Mouse (Mus musculus): ENCODE measurements at regions not wholly inside any gene's neighbourhood (a gene's known extent, or its start where the extent isn't known, plus 50 kb on each side); places are given as distances from the start of the nearest gene placed in this dataset.
A peak's percentile ranks its signal among the peaks of the same experiment; 100 is the strongest.

- Histone ChIP-seq H3K27ac (no peak overlapping the region), H3K36me3 (no peaks in the 10 kb centered on the region), H3K4me2 (no peak overlapping the region), H3K27me3 (peaks cover 8% of the 10 kb centered on the region; the same call in 1 of the 2 replicates), H3K4me3 (replicated peaks) (no peak overlapping the region), H3K4me1 (peaks cover 21% of the 10 kb centered on the region), H3K9ac (no peak overlapping the region), H3K9me3 (replicated peaks) (no peaks in the 10 kb centered on the region)
- ATAC-seq (replicated peaks; ENCODE audit: low FRiP score), result no peak
- WGBS, result 71% methylated on average over 4 of the region's 4 CpGs
Observed at GRCm38 (mm10) chr10:122566601-122567000, 112.0 kb upstream of the Ppm1h start.

GRCm38 (mm10) chr10:122569546-122570202 is 108.9 kb upstream of the Ppm1h start:
- ATAC-seq (replicated peaks; ENCODE audit: low FRiP score), result no peak
- Histone ChIP-seq H3K9ac (no peak overlapping the region), H3K4me2 (no peak overlapping the region), H3K27ac (no peak overlapping the region), H3K4me3 (replicated peaks) (no peak overlapping the region), H3K9me3 (replicated peaks) (no peaks in the 10 kb centered on the region), H3K4me1 (peaks cover 25% of the 10 kb centered on the region), H3K27me3 (peaks cover 8% of the 10 kb centered on the region; the same call in 1 of the 2 replicates), H3K36me3 (no peaks in the 10 kb centered on the region)
- 64% methylated on average over 13 of the region's 13 CpGs for WGBS

GRCm38 (mm10) chr10:122570909-122571551 is 107.5 kb upstream of the Ppm1h start:
- WGBS, result 11% methylated on average over 13 of the region's 13 CpGs
- Histone ChIP-seq H3K9me3 (replicated peaks) (no peaks in the 10 kb centered on the region), H3K27me3 (peaks cover 8% of the 10 kb centered on the region; the same call in 1 of the 2 replicates), H3K36me3 (no peaks in the 10 kb centered on the region), H3K9ac (no peak overlapping the region), H3K4me1 (peaks cover 31% of the 10 kb centered on the region), H3K4me3 (replicated peaks) (no peak overlapping the region), H3K4me2 (no peak overlapping the region), H3K27ac (peak overlapping the region; percentile 65)
- ATAC-seq (replicated peaks; ENCODE audit: low FRiP score), result peak; percentile 86

DNA sequence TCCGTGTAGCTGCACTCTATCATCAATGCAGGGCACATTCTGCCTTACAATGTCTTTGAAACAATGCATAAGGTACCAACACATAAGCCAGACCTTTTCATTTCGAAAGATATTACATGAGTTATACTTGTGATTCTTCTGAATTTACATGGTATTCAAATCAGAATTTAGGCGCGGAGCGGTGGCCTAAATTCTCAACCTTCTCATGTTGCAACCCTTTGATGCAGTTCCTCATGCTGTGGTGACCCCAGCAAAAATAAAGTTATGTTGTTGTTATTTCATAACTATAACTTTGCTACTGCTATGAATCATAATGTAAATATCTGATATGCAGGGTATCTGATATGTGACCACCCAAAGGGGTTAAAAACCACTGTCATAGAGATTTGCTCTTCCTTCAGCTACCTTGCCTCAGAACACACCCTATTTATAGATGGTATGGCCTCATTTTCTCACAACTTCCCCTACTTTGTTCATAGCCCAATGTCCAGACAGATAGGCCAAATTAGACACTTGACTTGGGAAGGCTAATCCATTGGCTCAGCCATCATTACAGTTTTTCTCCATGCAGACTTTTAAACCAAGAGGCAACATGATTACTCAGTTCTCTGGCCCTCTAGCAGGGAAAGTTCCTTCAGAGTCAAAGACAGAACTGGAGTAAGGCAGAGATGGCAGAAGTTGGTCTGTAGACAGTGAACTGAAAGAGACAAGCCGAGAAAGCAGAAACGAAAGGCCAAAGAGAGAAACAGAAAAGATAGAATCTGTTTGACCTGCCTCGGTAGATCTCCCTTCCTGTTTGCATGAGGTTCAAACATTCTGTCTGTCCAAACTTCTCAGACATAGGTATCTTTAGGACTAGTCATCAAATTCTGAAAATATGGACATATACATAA is 102.1 kb upstream of the Ppm1h start:
- 0 out of 2 replicates have a peak, but pooled peaks cover 3% of the 10 kb centered on the region for H3K9me3 ChIP-seq (replicated peaks)
- H3K4me1 ChIP-seq, result peaks cover 15% of the 10 kb centered on the region
- no peak overlapping the region for H3K4me3 ChIP-seq (replicated peaks)
- H3K36me3 ChIP-seq, result no peaks in the 10 kb centered on the region
- H3K9ac ChIP-seq, result no peak overlapping the region
- H3K27ac ChIP-seq, result no peak overlapping the region
- 87% methylated on average over 8 of the region's 8 CpGs for WGBS
- ATAC-seq (replicated peaks; ENCODE audit: low FRiP score), result no peak
- H3K4me2 ChIP-seq, result no peak overlapping the region
- H3K27me3 ChIP-seq, result no peaks in the 10 kb centered on the region

DNA sequence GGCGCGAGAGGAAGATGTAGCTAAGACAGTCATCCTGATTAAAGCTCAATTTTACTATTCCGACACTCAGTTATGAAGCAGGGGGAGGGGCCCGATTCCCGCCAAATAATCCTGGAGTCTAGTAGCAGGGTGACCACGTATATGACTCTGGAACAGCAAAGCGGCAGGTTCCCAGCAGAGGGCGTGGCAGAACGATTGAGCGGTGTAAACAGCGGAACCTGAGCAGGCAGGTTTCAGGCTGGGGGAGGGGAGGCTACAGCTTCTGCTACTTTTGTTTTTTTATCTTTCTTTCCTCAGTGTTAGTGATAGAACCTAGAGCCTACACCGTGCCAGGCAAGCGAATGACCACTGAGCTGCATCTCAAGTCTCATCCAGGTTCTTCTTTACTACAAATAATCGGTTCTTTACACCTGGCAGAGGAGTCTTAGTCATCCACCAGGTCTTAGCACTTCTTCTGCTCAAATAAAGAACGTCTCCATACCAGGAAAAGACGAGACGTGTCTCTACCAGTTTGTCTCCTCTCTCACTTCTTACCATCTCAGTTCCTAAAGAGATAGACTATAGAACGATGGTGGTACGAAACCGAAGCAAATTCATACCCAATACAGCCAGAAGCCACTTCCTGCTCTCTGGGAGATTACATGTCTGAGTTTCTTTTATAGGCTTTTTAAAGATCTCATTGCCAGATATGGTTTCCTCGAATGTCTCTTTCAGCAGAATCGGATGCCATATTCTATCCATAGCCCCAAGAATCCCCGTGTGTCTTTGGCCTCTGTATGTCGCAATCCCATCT is 100.2 kb upstream of the Ppm1h start:
- WGBS, result 64% methylated on average over 24 of the region's 24 CpGs
- peak; percentile 36; the same call in 1 of the 2 replicates for ATAC-seq (replicated peaks; ENCODE audit: low FRiP score)
- Histone ChIP-seq H3K27ac (no peak overlapping the region), H3K4me1 (peaks cover 14% of the 10 kb centered on the region), H3K4me3 (replicated peaks) (no peak overlapping the region), H3K4me2 (no peak overlapping the region), H3K9me3 (replicated peaks) (0 out of 2 replicates have a peak, but pooled peaks cover 3% of the 10 kb centered on the region), H3K9ac (no peak overlapping the region), H3K27me3 (no peaks in the 10 kb centered on the region), H3K36me3 (no peaks in the 10 kb centered on the region)

DNA sequence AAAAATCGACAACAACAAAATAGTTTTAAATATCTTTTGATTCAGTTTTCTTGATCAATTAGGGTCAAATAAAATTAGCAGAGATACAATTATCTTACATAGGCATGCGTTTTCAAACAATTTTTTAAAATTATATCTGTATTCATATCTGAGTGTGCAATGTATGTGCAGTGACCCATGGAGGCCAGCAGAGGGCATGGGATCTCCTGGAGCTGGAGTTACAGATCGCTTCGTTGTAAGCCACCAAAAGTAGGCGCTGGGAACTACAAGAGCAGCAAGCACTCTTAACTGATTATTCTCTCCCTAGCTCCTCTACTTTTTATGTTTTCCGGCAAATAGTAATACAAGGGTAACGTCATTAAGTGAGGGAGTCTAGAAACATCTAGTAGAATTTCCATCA is 97.5 kb upstream of the Ppm1h start:
- H3K4me2 ChIP-seq, result no peak overlapping the region
- H3K4me3 ChIP-seq (replicated peaks), result no peak overlapping the region
- H3K9ac ChIP-seq, result no peak overlapping the region
- no peaks in the 10 kb centered on the region for H3K4me1 ChIP-seq
- ATAC-seq (replicated peaks; ENCODE audit: low FRiP score), result no peak
- WGBS, result 89% methylated on average over 7 of the region's 7 CpGs
- no peaks in the 10 kb centered on the region for H3K27me3 ChIP-seq
- no peak overlapping the region for H3K27ac ChIP-seq
- H3K36me3 ChIP-seq, result no peaks in the 10 kb centered on the region
- 0 out of 2 replicates have a peak, but pooled peaks cover 3% of the 10 kb centered on the region for H3K9me3 ChIP-seq (replicated peaks)

- ATAC-seq (replicated peaks; ENCODE audit: low FRiP score), result no peak
- Histone ChIP-seq H3K4me3 (replicated peaks) (no peak overlapping the region), H3K36me3 (no peaks in the 10 kb centered on the region), H3K4me1 (no peaks in the 10 kb centered on the region), H3K4me2 (no peak overlapping the region), H3K9me3 (replicated peaks) (no peaks in the 10 kb centered on the region), H3K27me3 (no peaks in the 10 kb centered on the region), H3K9ac (no peak overlapping the region), H3K27ac (no peak overlapping the region)
- WGBS, result 63% methylated on average over 3 of the region's 3 CpGs
Observed at GRCm38 (mm10) chr10:122587541-122587940, 91.0 kb upstream of the Ppm1h start.

DNA sequence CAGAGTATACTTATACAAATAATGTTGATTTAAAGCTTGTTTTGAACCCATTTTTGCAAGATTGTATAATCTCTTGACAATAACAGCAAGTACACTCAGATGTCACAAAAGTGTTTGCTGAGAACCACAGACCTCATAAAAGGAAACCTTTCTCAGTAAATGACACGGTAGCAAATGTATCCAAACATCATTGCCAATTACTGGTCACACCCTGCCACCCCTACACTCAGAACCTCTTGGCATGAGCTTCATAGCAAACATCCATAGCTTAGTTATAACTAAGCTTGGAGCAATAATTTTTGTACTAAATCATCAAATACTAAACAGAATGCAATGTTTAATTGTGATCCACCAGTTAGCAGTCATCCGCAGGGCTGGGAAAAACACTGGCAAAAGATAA is 79.1 kb upstream of the Ppm1h start:
- Histone ChIP-seq H3K27ac (no peak overlapping the region), H3K27me3 (no peaks in the 10 kb centered on the region), H3K4me2 (no peak overlapping the region), H3K9me3 (replicated peaks) (no peaks in the 10 kb centered on the region), H3K36me3 (no peaks in the 10 kb centered on the region), H3K9ac (no peak overlapping the region), H3K4me1 (no peaks in the 10 kb centered on the region), H3K4me3 (replicated peaks) (no peak overlapping the region)
- 90% methylated on average over 2 of the region's 2 CpGs for WGBS
- ATAC-seq (replicated peaks; ENCODE audit: low FRiP score), result no peak

- WGBS, result 65% methylated on average over 6 of the region's 6 CpGs
- Histone ChIP-seq H3K4me3 (replicated peaks) (no peak overlapping the region), H3K4me1 (no peaks in the 10 kb centered on the region), H3K9me3 (replicated peaks) (no peaks in the 10 kb centered on the region), H3K27ac (no peak overlapping the region), H3K36me3 (no peaks in the 10 kb centered on the region), H3K27me3 (no peaks in the 10 kb centered on the region), H3K9ac (no peak overlapping the region), H3K4me2 (no peak overlapping the region)
- ATAC-seq (replicated peaks; ENCODE audit: low FRiP score), result no peak
Observed at GRCm38 (mm10) chr10:122602394-122602793, 76.2 kb upstream of the Ppm1h start.

DNA sequence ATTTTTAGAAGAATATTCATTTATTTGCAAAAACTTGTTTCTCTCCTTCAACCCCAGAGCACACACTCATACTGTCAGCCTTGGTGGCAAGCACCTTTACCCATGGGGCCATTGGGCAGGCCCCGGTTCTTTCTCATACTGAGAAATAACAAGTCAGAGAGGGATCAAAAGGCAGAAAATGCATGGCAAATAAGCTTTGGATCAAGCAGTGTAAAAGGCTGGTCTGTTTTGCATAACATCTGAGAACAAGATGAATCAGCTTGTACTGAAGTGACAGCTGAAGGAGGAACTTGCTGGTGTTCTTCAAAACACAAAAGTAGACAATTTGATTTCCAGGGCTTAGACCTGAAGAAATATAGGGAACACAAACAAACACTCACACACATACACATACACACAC is 74.6 kb upstream of the Ppm1h start:
- Histone ChIP-seq H3K27ac (no peak overlapping the region), H3K27me3 (no peaks in the 10 kb centered on the region), H3K4me3 (replicated peaks) (no peak overlapping the region), H3K9me3 (replicated peaks) (no peaks in the 10 kb centered on the region), H3K9ac (no peak overlapping the region), H3K36me3 (no peaks in the 10 kb centered on the region), H3K4me2 (no peak overlapping the region), H3K4me1 (no peaks in the 10 kb centered on the region)
- WGBS, result 89% methylated on average over 1 of the region's 1 CpGs
- no peak for ATAC-seq (replicated peaks; ENCODE audit: low FRiP score)

DNA sequence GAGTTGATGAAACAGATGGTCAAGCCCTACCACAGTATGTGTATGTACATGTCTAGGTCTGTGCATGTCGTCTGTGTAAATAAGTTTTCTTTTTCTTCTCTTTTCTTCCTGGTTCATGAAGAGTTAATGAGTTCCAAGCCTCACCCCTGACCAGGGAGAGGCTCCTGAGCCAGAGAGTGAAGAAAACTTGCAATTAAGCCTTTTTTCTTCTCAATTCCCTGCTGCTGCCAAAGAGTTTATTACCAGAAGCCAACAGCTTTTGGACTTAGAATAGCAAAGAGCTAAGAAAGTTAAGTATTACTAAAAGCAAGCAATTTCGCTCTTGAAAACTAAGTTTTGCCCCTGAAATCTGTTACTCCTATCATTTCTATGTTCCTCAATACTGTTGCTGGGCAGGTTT is 65.3 kb upstream of the Ppm1h start:
- Histone ChIP-seq H3K27me3 (no peaks in the 10 kb centered on the region), H3K4me1 (peaks cover 24% of the 10 kb centered on the region), H3K9ac (no peak overlapping the region), H3K4me3 (replicated peaks) (no peak overlapping the region), H3K36me3 (no peaks in the 10 kb centered on the region), H3K9me3 (replicated peaks) (no peaks in the 10 kb centered on the region), H3K4me2 (no peak overlapping the region), H3K27ac (peak overlapping the region; percentile 75)
- no peak for ATAC-seq (replicated peaks; ENCODE audit: low FRiP score)
- 63% methylated on average over 2 of the region's 2 CpGs for WGBS
